Mouse (Mus musculus): ENCODE measurements at regions not wholly inside any gene's neighbourhood (a gene's known extent, or its start where the extent isn't known, plus 50 kb on each side); places are given as distances from the start of the nearest gene placed in this dataset.

DNA sequence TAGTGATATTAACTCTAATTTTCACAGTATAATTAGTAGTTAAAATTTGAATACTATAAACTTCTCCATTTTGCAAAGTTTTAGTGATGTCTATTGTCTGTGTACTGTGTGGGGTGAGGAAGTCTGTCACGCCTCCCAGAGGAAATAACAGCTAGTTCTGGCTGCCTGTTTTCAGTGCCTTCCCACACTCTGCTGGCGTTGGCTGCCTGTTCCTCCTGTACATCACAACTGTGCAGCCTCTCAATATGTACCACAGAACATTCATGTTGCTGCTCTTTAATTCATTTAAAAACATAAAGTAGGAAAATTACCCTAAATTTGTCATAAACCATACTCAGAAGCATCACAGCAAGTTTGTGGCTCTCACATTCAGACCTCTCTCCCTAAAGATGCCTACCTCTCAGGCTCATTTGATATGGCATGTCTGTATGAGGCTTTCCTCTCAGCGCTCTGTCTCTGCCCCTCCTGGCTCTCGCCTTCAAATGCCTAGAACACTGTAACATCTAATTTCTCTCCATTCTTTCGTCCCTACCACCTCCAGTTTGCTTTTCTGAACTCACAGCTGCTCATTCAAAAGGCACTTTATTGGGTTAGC is 239.7 kb upstream of the Zic4 start:
- TF ChIP-seq CTCF (IDR thresholded peaks at IDR 0.05; ENCODE audit: low read depth, low read length), result no peak
- TF ChIP-seq POLR2AphosphoS5 (IDR thresholded peaks at IDR 0.05; ENCODE audit: insufficient replicate concordance, low read depth, low read length), result no peak
- no peak for TF ChIP-seq GATA1 (IDR thresholded peaks at IDR 0.05; ENCODE audit: borderline replicate concordance, low read length)
- no peak for TF ChIP-seq TAL1 (conservative IDR thresholded peaks at IDR 0.05; ENCODE audit: low read depth, low read length)
- no peak for TF ChIP-seq GATA2 (IDR thresholded peaks at IDR 0.05; ENCODE audit: borderline replicate concordance, low read depth, low read length)
